Mouse (Mus musculus): ENCODE data around the gene Tmem209. TPM values are rescaled to one million over a fixed set of nuclear protein-coding genes. Genes with fewer than 3 reads are reported as not detected.

The Tmem209 gene
- 1 to 10 TPM; 8.5 to 8.6 TPM for total RNA-seq (2021)
- long read RNA-seq, experiment 1, partial matches to known transcripts: 0 of 2 reads
- long read RNA-seq, experiment 1, other reads (novel, unspliced or antisense): 1 of 2 reads
- long read RNA-seq, experiment 2, partial matches to known transcripts: 1 of 3 reads
- long read RNA-seq, experiment 2, other reads (novel, unspliced or antisense): 0 of 3 reads

DNA sequence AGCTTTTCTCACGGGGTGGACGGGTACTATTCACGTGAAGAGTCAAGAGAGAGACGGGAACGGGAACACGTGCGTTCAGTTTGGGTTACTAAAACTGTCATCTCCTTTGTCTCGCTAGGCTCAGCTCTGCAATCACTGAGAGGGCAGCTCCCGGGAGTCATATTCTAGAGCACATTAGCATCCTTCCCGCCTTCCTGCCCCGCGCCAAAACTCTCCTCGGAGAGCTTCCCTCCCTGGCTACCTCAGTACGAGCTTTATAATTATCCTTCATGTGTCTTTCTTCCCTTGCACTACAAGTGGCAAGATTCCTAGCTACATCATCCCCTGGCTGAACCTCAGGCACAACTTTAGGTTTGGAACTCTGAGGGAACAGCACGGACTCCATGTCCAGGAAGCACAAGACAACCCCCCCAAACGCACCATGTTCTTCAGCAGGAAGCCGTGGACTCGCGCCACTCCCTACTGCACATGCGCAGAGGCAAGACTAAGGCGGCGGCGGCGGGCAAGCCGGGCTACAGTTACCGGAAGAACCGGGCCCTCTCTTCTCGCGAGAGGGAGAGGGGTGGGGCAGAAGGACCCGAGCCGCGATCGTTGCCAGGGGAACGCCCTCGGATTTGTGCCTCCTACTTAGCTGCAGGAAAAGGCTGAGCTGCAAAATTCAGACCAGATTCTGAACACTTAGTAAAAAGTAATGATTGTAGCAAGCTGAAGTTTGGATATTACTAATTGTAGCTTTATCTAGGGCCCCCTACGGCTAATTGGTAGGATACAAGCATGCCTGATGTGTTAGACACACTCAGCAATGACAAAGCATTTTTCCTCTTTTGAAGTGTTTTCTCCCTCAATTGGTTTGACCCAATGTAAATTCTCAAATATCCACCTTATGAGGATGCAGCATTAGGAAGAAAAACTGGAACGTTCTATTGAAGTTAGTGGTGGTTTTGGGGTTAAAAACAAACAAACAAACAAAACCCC lies at the start of gene Tmem209, which contains the start of gene Ssmem1:
Gene Tmem209, minus strand, starts transcription at position 519 of the 975 bp plus-strand sequence.
Gene Ssmem1, plus strand, starts transcription at position 585 of the 975 bp plus-strand sequence.
- peak; percentile 100 for DNase-seq

DNA sequence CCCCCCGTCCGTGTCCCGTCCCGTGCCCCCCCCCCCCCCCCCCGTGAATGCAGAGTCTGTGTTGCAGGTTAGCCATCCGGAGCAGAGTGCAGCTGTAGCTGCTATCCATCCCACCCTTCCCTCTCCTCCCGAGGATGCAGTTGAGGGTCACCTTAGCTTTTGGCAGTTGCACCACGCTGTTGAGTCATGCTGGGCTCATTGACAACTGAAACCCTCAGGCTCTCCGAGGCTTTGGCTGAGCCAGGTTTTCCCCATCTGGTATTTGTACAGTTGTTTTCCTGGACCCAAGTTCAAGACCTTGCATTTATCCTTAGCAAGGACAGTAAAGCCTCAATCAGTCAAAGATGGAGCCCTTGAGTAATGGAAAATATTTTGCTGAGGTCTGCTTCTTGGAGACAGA lies 46.5 kb upstream of the Tmem209 start:
- peak; percentile 76 to 77 for DNase-seq

DNA sequence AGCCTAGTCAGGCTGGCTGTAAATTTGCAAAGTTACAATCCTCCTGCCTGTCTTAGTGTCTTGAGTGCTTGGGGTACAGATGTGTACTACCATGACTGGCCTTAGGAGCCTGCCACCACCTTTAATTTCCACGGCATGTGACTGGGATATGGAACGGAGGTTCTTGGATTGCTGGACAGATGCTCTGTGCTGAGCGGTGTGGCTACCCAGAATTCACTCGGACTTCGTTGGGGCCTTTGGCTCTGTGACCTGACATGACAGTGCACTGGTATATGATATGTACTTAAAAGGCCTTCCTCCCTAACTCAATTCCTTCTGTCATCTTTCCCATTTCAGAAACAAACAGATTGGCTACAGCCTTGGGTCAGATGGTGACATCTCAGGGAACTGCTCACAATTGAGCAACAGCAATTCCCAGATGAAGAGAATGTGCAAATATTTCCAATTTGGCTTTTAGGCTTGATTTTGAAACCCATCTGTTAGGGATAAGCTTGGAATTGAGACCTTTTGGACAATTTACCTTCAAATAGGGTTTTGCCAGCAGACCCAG lies 45.1 kb upstream of the Tmem209 start:
- peak; percentile 37 to 50 for DNase-seq

DNA sequence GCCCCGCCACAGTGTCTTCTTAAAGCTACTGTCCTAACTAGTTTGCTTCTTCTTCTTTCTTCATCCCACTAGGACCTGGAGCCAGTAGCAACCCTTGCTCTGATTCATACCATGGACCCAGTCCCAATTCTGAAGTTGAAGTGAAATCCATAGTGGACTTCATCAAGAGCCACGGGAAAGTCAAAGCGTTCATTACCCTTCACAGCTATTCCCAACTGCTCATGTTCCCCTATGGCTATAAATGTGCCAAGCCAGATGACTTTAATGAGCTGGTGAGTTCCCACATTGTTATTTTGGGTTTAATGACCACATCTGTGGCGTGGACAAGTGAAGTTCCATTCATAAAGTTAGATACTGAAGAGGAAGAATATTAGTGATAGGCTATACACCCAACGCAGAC lies 44.5 kb upstream of the Tmem209 start:
- DNase-seq: no peak

DNA sequence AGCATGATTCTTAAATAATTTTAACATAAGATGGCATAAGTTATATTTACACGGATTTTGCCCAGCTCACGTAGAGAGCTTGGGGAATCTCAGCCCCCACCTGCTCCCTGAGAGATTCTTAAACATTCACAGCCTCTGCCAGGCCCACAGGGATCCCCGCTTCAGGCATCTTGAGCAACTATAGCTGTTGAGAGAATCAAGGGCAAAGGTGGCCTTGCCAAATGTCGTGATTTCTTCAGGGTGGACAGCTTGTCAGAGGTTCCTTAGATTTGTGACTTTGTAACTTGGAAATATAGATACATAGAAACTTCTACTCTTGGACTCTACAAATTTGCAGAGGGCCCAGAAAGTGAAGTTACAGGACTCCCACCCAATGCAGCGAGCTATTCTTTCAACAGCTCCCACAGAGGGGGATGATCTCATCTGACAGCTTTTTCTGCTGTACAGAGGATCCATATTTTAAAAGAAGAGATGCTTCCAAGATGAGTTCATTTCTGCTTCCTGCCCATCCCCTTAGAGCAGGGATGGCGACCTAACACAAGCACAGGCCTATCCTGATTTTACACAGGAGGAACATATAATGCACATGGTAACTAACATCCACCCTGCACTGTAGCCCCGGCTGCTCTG lies 43.9 kb upstream of the Tmem209 start:
- no peak for DNase-seq

DNA sequence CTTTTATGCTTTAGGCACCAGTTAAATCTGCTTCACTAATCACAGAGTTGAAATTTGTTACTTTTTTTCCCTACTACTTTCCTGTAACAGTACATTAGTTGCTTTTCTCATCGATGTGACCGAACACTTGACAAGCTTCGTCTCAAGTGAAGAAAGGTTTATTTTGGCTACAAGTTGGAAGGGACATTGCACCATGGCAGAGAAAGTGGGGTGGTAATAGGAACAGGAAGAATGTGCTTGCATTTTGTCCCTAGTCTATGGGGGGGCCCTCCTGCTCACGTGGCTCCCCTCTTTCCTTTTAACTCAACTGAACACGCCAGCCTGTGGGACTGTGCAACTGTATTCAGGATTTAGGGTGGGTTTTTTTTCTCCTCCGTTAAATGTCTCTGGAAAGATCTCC lies 43.0 kb upstream of the Tmem209 start:
- no peak for DNase-seq

DNA sequence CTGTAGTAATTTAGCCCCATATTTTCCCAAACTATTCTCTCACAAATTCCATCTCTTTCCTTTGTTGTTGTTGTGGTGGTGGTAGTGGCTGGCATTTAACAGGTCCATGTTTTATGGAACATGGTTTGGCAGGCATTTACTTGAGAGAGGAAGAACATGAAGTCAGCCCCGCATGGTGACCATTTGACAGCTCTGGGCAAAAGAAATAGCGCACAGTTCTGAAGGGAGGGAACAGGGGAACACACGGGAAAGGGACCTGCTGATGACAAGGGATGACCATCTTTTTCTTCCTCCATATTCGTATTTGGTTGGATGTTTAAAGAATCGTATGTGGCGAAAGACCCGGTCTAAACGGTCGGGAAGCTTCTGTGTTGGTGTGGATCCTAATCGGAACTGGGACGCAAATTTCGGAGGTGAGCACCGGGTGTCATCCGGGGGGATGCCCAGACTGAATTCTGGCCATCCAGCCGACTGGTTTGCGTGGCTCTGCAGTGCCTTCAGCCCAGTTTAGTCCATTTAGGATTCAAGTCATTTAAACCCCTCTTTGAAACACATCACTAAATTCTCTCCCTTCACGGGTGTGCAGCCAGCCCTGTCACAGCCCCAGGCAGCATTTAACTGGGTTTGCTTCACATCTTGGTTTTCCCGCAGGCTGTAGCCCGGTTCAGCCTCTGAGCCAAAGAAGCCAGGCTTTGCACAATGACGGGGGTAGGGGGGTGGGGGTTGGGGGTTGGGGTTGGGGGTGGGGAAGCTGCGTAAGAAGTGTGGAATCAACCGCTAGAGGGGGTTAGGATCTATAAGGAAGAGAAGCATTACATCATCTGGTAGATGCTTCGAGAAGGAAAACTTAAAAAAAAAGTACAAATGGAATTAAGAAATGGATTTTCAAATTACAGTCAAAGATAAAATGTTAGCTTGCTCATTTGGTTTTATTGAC lies 42.3 kb upstream of the Tmem209 start:
- DNase-seq: no peak

DNA sequence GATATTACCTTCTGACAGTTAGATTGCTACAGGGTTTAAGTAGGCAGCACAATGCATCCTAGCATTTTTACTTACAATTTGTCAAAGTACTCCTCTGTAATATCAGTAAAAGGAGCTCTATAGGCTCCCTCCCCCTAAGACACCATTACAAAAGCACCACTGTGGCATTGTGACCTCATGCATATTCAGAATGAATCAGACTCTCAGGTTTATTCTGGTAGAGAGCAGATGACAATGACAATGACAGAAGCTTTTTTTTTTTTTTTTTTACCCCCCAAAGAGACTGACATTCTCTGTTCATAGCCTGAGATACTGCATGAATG lies 41.6 kb upstream of the Tmem209 start:
- no peak for DNase-seq

DNA sequence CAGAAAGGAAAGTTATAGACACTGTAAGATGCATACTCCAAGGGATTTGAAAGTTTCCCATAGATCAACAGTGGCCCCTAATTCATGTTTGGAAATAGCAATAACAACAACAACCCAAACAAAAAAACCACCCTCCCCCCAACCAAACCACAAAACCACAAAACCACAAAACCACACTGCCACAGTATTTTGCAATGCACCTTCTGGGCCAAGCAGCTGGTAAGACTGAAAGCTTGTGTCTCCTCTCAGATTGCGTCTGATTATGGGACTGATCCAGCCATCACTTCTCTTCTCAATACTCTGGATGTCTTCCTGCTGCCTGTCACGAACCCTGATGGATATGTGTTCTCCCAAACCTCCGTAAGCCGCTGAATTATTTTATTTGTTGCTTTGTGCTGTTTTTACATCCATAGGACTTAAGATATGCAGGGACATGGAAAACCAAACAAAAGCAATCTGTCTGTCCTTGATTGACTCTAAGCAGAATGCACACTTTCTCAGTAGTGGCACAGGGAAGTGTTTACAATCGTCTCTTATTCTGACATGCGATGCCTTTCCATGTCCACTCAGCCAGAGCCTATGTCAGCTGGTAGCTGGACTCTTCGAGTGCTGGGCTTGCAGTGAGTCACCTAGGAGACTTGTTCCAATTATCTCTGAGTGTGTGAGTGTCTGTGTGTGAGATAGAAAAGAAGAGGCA lies 41.1 kb upstream of the Tmem209 start:
- DNase-seq: no peak

DNA sequence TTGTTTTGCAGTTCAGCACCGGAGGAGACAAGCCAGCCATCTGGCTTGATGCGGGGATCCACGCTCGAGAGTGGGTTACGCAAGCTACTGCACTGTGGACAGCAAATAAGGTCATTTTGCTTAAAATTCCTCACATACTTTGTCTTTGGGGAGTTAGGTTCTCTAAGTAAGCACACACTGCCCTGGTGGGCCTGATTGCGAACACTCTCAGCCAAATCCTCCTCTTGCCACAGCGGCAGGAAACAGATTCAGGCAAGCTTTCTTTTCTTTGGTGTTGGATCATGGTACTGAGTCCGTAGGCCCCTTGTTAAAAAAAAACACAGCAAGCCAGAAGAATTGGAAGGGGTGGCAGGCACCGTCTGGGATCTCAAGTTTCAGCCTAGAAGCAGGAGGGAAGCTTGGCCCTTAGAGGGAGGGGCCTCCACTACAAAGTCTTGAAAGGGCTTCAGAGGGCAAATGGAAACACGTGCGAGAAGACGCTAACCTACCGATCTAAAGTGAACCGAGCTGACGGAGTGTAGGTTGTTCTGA lies 39.7 kb upstream of the Tmem209 start:
- DNase-seq: peak; percentile 35 to 36

DNA sequence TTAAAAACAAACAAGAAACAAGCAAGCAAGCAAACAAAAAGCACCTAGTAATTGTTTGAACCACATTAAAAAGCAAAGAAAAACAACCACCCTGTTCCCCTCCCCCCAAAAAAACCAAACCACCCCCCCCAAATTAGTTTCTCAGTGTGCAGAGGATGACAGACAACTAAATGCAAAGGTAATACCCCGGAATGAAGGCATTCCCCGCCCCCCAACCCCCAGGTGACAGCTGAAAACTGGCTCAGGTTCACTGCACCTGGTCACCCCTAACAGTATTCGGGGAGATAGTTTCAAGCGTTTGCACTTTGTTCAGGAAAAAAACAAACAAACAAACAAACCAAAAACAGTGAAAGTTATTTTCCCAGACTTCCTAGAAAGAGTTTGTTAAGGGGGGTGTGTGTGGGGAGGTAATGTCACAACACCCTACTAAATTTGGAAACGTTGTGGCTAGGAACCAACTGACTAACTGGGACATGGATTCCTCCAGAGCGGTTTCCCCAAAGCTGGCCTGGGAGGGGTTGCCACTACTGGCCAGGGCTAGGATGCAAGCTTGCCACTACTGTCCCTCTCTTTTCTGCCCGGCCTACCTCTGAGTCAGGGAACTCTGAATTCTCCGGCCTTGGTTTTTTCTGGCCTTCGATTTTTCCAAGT lies 38.2 kb upstream of the Tmem209 start:
- peak; percentile 75 for DNase-seq

DNA sequence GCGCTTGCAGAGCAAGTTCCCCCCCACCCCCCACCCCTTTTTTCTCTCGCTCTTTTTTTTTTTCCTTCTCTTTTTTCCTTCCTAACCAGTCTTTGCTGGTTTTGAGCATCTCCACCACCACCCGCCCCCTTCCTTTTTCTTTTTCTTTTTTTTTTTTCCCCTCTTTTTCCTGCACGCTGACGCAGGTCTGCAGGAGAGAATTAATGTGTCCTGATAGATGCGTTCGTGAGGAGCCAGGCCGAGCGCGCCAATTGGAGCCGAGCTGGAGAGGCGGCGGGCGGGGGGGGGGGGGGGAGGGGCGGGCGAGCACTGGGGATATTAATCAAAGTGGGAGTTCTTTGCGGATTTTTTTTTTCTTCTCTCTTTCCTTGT lies 37.7 kb upstream of the Tmem209 start:
- no peak for DNase-seq

DNA sequence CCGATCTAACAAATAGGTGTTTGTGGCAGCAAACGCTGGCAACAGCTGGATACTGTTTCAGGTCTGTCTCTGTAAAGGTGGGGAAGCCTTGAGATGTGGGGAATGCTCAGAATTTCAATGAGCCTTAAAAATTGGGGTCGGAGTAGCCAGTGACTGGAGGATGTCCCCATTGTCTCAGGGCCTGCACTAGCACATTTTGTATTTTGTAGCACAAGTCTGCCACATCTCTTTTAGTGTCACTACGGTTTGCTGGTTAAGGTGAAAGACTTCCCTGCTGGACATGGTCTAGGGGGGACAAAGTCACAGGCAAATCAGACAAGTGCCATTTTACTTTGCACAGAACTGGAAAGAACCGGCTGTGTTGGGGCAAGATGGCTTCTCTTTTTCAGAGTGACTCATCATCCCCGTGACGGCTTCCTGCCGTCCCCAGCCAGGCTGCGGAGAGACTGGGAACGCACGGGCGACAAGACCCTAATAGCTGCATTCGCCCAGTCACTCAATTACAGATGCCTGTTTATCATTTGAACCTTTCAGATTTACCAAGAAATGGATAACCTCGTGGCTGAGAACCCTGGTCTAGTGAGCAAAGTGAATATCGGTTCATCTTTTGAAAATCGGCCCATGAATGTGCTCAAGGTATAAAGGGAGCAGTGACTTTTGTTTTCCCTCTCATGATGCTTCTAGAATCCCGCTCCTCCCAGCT lies 37.1 kb upstream of the Tmem209 start:
- DNase-seq: no peak

DNA sequence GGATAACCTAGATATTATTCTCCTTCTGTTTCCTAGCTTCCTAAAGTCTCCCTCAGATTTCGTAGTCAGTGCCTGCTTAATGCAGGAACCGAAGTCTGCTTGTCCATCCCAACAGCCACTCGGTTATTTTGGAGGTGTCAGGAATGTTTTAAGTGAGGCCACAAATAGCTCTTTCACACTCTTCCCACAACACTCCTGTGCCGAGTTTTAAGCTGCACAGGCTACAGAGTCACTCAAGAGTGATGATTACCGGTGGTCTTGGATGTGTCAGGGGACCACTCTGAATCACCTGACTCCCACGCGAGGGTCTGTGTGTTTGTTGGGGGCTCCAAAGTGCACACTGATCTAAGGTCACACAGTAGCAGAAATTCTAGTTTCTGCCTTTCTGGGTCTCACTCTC lies 36.1 kb upstream of the Tmem209 start:
- DNase-seq: no peak

DNA sequence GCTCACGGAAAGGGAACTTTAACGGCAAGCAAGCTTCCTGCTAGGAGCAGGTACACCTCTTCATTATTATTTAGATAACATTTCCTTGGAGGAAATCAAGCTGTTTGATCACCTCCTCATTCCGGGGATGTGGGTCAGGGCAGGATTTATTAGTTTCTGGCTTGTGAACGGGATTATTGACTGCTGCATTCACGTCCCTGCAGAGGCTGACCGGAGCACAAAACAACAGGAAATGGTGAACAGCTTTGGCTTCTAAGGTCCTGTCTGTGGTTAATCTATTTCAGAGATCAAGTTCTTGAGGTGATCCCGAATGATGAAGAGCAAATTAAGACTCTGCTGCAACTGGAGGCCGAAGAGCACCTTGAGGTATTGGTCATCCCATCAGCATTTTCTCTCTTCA lies 34.3 kb upstream of the Tmem209 start:
- no peak for DNase-seq

DNA sequence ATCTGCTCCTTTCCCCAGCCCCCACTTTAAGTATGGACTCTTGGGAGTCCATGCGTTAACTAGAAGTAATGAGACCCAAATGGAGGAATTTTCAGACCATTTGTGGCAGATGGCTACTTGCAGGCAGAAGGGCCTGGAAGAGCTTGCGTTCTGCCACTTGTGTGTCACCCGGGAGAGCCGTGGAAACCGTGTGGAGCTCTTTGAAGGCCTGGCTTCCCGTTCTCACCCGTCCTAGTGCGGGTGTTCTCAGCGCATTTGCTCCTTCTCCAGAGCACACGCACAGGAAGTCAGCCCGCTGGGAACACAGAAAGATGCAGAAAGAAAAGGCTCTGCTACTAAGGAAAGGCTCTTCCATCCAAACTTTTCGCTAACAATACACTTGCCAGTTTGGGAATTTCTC lies 33.5 kb upstream of the Tmem209 start:
- DNase-seq: no peak

DNA sequence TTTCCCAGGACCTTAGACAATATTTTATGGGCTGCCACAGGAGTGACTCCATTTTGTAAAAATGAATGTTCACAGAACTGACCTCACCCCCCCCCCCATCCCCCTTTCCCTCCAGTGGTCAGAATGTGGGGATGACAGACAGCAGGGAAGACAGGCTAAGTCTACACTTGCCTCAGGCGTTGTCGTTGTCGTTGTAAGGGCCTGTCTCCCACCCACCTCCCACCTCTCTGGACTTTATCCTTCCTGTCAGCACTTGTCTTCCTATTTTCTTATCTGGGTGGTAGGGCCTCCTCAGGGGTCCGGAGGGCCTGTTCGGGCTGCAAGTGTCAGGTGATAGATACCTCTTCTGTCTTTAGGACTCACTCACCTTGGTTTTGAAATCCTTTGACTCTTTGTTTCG lies 32.7 kb upstream of the Tmem209 start:
- DNase-seq: no peak

DNA sequence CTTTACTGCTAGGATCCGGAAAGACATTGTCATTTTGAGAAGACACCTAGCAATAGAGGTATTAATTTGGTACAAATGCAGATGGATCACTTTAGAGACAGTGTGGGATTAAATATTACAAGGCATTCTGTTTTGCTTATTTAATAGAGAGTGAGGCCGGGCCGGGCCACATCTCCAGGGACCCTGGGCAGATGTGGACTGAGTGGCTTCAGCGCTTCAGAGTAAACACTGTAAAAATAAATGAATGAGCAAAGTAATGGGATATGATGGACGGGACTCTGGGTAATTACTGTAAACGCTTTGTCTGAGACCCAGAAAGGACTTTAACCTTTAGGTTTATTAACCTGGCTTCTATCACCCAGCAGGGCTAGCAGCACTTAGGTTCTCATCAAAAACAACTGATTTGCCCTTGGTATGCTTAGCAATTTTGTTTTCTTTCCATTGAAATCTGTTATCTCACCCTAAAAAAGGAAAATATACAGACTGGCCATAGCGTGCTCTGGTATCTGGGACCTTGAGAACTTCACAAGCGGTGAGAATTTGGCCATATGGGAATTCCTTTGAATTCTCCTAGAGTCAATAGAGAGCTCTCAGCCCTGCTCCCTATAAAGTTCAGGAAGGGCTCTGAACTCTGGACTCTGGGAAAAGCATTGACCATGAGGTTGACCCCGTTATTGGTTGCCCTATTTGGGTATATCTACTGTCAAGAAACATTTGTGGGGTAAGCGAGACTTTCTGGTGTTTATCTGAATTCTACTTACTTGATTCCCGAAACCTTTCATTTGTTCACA lies 31.6 kb upstream of the Tmem209 start, which contains the start of gene Cpa2:
Gene Cpa2, plus strand, starts transcription at position 574 of the 791 bp plus-strand sequence.
- no peak for DNase-seq

DNA sequence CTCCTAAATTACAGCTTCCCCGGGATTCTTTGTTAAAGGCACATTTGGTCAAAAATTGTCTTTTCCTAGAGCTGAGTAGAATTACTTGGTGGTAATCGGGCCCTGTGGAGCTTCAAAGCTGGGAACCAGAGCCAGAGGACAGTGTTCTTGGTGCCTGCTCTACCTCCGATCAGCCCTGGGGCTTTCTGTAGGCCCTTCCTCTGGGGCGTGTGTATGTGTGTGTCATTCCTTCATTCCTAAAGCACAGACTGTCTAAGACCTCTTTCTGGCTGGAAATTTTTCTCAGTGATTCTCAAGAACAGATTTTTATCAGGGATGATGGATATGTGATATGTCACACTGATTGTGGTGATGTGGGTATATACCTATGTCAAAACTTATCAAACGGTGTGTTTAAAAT lies 29.2 kb upstream of the Tmem209 start:
- DNase-seq: no peak

Measured in heart, adult 18-20 months (tissue).